Mouse (Mus musculus): ENCODE results near the gene Galnt6.

The Galnt6 gene

DNA sequence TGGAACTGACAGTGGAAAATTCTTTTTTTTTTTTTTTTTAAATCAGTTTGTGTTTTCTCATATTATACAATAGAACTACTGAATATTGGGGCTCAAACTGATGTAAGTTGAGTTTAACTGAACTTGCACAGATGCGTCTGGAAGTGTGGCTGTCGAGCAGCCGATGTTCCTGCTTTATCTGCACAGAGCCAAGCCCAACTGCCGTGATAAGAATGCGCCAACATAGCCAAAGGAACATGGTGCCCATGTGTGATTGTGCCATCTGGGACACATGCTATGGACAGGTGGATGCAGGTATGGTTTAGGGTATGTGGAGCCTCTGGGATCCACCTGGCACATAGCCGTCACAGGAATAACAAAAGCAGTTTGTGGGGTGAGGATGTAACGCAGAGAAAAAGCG, 43.3 kb downstream of the Galnt6 start:
- no peak for DNase-seq (ENCODE audit: low spot score in 2 of 2)

DNA sequence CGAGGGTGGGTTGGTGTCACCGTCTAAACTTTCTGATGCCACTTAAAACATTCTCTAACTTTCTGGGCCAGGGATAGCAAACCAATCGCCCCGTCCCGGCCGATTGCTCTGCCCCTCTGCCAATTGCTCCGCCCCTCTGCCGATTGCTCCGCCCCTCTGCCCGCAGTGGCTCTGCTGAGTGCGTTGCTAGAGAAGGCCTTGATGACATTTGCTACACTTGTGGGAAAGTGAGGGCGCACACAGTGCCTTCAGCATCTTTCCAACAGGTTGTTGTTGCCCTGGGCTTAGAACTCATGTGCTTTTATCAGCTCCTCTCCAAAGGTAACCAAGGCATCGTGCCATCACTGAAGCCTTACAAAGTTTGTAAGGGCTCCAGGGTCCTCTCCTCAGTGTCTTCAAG, 43.9 kb downstream of the Galnt6 start:
- no peak for DNase-seq (ENCODE audit: low spot score in 2 of 2)

DNA sequence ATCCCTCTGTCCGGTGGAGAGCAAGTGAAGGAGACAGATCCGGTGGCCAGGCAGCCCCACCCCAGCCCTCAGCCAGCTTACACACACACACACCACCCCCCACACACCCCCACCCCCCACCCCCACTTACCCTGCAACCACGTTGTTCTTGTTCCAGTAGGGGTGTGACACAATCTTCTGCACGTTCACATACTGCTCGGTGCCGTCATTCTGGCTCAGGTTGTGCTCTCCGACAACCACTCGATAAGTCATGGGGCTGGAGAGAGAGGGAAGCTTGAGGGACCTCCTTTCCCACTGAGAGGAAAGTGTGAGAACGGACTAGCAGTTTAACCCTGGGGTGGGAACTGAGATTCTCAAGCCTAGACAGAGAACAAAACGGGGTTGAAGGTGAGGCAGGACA, 44.7 kb downstream of the Galnt6 start:
- no peak for DNase-seq (ENCODE audit: low spot score in 2 of 2)

DNA sequence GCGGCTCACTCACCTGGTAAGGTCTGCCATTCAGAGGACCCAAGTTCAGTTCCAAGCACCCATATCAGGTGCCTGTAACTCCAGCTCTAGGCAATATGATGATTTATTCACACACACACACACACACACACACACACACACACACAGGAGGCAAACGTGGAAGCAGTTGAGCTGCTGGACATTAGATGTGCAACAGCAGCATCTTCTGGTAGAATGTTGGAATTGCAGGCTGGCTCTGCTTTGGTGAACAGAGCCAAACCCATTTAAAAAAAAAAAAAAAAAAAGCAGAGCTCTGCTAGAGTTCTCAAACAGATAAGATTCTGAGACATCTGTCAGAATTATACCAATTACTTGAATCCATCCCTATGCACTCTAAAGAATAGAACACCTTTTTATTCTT, 46.1 kb downstream of the Galnt6 start:
- DNase-seq (ENCODE audit: low spot score in 2 of 2), result peak; percentile 42 to 76

DNA sequence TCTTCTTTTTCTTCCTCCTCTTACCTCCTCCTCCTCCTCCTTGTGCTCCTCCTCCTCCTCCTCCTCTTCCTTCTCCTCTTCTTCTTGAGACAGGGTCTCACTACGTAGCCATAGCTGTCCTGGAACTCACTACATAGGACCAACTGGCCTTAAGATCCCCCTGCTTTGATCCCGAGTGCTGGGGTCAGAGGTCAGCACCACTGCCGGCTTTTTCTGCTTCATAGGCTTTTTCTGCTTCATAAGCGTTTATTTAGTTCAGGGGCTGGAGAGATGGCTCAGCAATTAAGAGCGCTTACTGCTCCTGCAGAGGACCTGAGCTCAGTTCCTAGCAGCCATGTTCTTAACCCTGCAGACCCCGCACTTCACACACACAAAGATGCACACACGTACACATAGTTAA, 47.4 kb downstream of the Galnt6 start:
- no peak for DNase-seq (ENCODE audit: low spot score in 2 of 2)

DNA sequence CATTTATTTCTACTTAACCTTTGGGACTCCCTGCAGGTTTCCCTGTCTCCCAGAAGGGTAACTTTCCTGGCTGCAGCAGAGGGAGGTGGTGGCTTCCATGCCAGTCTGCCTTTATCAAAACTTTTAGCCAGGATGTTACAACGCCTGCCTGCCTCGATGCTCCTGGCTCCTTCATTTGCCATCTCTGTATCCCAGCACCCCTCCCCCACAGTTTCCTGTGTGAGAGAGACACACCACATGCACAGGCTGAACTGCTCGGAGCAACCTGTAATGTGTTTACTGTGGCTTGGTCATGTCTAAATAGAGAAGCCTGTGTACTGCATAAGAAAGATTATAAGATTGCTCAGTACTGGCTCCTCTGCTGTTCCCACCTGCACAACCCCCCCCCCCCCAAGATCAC, 48.8 kb downstream of the Galnt6 start:
- no peak for DNase-seq (ENCODE audit: low spot score in 2 of 2)

DNA sequence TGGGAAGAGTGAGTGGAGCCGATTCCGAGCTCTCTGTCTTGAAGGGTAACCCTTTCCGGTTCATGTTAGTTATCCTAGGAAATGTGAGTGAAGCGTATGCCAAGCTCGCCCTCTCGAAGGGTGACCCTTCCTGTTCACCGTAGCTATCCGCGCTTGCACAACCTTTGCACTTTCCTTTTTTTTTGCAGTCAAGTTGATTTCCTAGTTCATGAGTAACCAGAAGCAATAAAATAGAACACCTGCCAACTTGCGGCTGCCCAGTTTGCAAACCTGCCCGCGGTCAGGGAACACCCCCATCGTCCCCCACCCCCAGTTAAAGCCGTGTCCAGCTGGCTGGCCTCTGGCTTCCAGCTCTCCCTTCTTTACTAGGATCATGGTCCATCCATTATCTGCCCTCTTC, 50.2 kb downstream of the Galnt6 start:
- DNase-seq (ENCODE audit: low spot score in 2 of 2), result no peak

DNA sequence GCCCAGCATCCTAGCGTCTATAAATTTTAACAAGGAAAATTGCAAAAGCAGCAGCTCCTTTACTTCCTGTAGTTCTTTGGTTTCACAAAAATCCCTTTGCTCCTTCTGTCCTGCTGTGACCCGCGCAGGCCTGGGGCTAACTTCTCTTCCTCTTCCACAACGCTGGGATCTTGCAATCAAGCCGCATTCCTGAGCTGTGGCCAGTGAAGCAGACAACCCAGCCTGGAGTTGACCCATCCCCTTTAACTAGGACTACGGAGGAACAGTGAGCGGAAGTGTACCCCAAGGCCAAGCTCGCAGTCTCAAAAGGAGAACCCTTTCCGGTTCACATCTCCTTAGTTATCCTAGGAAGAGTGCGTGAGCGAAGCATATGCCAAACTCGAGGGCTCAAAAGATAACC, 50.6 kb downstream of the Galnt6 start:
- no peak for DNase-seq (ENCODE audit: low spot score in 2 of 2)

DNA sequence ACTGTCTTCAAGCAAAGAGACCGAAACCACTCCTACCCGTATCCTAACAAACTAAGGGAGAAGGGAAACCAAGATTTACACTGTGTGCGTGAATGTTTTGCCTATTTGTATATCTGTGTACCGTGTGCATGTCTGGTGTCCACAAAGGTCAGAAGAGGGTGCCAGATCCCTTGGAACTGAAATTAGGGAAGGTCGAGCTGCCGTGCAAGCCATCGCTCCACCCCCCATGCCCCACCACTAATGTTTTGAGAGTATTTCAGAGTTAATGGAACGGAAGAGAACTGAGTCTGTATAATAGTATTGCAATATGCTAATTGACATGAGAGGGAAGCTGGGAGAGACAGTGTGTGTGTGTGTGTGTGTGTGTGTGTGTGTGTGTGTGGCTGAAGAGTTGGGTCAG, 51.5 kb downstream of the Galnt6 start:
- DNase-seq (ENCODE audit: low spot score in 2 of 2), result no peak

DNA sequence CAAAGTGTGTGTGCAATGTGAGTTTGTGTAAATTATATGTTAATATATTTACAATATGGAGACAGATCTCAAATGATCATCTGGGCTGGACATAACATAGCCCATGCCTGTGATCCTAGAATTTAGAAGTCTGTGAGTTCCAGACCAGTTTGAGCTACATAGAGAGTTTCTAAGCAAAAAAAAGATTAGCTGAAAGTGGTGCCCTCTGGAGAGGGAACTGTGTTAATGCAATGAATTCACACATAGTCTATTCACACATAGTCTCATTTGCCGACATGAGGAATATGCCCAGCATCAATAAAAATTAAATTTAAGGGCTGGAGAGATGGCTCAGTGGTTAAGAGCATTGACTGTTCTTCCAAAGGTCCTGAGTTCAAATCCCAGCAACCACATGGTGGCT, 52.7 kb downstream of the Galnt6 start:
- no peak for DNase-seq (ENCODE audit: low spot score in 2 of 2)

DNA sequence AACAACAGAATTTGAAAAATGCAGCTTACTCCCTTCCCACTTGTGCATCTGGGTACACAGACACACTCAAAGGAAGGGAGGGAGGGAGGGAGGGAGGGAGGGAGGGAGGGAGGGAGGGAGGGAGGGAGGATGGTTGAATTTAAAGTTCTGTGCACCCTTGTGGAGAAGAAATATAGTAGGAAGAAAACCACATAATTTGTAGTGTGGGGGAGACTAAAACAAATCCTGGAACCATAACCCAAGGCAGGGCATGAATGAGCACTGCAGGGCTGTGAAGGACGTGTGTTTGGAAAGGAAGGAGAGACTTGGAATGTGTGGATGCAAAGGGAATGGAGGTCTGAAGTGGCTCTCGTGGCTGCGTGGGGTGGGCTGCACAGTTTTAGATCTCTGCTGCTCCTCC, 53.7 kb downstream of the Galnt6 start:
- no peak for DNase-seq (ENCODE audit: low spot score in 2 of 2)

DNA sequence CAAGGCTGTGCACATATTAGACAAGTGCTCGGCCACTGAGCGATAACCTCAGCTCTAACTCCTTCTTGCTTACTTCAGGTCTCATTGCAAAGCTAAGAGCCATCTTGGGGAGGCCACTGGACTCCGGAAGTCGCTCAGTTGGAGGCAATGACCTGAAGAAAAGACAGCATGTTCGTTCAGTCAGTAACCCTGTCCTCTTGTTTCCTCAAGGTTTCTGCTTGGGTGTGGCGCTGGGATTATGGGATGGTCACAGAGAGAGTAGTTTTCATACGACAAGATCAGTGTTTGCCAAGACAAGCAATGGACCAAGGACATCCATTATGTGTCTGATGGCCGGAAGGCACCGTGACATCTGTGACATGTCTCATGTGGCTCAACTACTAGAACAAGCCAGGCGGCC, 54.6 kb downstream of the Galnt6 start:
- no peak for DNase-seq (ENCODE audit: low spot score in 2 of 2)

DNA sequence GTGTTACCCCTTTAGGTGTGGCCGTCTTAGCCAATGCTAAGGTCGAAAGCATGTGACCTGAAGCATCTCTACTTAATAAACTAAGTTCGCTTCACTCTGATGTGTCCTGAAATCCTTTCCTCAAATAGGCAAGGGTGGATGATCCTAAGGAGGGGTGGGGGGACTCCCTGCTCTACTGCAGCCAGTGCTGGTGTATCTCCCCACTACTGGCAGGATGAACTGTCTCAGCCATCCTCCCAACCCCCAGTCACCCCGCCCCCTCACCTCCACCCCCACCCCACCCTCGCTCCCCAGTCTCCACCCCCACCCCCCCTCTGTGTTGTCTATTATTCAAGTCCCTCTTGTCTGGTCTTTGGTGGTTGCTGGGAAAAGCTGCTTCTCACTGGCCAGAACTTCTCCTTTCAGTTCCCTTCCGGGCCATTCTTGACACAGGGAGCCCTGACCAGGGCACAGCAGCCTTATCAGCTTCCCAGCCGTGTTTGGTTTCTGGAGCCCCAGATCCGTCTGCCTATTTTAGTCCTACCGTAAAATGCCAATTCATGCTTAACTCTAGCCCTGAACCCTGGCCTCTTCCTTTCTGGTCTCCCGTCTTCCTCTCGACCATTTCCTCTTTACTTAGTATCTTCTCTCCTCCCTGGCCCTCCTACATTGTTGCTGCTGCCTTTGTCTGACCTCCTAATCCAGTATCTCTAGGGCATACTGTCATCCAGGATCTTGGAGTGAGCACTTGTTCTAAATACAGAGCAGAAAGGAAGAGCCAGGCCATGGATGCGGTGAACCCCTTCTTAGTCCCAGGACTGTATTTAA, 55.4 kb downstream of the Galnt6 start:
- no peak for DNase-seq (ENCODE audit: low spot score in 2 of 2)

DNA sequence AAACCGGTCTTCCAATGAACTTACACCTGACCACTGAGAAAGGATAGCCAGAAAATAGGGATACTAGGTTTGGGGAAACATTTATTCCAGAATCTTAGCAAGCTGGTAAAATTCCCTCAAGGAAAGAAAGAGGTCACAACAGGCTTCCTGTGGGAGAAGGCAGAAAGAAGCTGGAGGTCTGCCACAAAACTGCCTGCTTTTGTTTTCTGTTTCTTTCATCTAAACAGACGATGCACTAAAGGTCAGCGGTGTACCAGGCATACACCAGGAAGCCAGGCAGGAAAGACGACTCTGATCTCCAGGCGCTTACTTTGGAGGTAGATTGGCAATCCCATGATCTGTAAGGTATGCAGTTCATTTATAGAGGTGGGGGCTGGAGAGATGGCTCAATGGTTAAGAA, 58.3 kb downstream of the Galnt6 start:
- DNase-seq (ENCODE audit: low spot score in 2 of 2), result no peak

DNA sequence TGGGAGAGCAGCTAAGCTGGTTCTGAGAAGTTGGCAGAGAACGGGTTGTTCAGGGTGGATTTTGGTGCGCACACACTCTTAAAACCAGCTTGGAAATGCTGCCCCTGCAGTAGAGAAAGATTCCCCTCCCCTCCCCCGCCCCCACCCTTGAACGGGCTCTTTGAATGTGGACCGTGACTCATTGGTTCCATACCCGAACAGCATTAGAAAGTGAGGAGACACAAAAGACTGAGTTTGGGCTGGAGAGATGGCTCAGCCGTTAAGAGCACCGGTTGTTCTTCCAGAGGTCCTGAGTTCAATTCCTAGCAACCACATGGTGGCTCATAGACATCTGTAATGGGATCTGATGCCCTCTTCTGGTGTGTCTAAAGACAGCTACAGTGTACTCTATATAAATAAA, 59.2 kb downstream of the Galnt6 start:
- no peak for DNase-seq (ENCODE audit: low spot score in 2 of 2)

DNA sequence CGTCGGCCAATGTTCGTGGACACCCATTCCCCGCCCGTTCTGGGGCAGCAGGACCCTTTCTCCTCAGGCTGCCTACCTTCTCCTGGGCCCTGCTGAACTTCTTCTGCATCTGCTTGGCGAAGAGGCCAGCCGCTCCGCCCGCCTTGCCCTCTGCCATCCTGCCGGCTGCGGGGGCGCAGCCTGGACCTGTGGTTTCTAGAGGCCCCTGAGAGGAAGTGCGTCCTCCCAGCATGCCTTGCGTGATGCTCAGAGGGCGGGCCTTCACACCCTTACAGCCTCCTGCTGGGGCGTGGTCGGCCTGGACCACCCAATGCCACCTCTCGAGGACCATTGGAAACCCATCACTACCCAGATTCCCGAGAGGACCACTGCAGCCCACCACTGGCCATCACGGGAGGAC, 59.8 kb downstream of the Galnt6 start, which contains the start of gene Bin2:
Gene Bin2, minus strand, starts transcription at position 217 of the 400 bp plus-strand sequence.
- DNase-seq (ENCODE audit: low spot score in 2 of 2), result peak in 1 of 2 experiments; percentile 27

DNA sequence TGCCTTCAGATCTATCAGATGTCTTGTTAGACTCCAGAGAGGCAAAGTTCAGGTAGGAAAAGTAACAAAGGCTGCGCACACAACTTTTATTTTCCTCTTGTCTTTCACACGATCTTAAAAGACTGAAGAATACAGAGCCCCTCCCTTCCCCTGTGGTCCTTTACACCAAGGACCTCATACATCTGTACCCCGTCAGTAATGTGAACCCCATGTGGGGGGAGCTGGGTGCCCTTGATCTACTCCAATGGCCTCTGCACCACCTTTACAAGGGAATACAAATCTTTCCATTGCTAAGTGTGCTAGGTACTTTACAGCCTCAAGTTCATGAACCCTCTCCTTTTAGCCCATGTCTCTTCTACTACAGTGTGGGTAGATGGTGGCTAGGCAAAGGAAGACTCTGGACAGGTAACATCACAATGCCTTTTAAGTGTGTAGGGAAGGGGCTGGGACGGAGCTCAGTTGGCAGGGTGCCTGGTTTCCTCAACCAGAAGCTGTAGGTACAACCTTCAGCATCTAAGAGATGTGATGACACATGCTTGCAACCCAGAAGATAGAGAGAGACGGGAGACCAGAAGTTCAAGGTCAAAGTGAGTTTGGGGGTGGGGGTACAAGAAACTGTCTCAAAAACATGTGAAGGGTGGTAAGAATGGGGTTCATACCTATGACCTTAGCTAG, 61.2 kb downstream of the Galnt6 start:
- DNase-seq (ENCODE audit: low spot score in 2 of 2), result no peak

DNA sequence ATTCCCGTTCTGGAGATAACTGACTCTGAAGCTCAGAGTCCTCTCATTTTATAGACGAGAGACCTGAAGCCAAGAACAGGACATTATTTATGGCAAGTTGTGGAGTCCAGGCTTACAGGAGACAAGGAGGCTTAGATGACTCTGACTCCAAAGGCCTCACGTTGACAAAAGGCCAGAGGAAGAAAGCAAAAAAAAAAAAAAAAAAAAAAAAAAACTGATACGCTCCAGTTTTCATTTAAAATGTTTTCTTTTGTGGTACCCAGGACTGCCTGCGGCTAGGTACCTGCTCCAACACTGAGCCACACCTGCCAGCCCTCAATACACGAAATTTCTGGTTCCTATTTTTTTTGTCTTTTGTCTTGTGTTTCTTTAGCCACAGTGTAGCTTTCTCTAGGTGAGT, 61.8 kb downstream of the Galnt6 start:
- DNase-seq (ENCODE audit: low spot score in 2 of 2), result no peak

DNA sequence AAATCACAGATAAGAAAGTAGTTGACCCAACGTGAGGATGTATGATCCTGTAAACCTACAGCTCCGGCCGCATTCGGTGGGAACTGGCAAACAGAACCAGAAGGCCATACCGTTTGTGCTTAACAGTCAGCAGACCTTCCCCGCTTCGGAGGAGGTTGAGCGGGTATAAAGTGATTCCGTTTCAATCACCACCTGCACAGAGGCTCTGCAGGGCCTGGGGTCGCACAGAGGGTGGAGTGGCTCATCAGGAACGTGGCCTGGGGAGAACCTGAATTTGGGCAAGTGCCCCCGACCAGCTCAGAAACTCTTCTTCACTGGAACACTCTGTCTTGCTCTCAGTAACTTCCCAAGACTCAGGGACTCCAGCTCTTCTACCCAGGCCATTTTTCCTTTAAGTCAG, 62.3 kb downstream of the Galnt6 start:
- no peak for DNase-seq (ENCODE audit: low spot score in 2 of 2)

DNA sequence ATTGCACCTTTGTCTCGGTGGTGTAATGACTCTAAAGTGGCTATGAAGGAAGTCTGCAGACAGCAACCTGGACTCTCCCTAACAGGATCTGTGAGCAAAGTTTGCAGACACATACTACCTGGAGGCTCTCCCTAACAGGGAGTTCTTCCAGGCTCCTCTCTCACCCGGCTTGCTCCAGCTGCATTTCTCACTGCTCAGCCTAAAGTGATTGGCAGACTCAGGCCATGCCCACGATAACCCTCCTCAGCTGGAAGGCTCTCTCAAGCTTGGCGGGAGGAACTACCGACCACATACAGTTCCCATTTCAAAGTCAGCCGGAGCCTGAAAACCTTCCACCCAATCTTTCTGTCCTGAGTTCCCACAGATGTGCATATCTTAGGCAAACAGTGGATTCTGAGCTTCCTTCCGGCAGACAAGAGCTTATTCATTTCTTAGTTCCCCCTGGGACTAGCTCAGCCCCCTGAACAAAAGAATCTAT, 62.9 kb downstream of the Galnt6 start:
- DNase-seq (ENCODE audit: low spot score in 2 of 2), result no peak

DNA sequence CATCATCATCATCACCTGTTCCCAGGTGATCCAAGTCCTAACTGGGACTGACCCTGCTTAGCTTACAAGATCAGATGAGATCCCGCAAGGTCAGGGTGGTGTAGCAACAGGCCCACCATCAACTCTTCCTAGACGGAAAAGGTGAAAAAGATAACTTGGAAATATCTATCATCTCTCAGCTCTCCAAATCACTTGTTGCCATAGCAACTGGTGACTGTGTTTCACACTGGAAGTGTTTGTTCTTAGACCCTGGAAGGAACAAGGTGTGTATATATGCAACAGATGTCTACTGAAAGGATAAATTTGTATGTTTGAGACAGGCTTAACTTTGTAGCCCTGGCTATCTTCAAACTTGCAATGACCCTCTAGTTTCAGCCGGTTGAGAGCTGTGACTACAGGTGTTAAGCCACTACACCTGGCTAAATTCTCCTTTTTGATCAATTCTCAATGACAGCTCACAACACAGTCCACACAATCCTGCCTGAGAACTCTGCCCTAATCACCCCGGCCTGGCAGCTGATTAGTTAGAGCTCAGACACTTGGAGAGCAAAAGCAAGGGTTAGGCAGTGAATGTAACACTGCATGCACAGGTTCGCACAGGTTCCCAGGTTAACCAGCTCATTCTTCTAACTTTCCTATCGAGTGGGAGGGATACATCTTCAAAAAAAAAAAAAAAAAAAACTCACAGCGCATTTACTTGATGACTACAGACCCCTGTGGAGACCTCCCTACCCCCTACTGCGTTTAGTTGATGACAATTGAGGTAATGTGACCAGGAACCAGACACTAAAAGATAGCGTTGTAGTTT, 63.6 kb downstream of the Galnt6 start:
- no peak for DNase-seq (ENCODE audit: low spot score in 2 of 2)

DNA sequence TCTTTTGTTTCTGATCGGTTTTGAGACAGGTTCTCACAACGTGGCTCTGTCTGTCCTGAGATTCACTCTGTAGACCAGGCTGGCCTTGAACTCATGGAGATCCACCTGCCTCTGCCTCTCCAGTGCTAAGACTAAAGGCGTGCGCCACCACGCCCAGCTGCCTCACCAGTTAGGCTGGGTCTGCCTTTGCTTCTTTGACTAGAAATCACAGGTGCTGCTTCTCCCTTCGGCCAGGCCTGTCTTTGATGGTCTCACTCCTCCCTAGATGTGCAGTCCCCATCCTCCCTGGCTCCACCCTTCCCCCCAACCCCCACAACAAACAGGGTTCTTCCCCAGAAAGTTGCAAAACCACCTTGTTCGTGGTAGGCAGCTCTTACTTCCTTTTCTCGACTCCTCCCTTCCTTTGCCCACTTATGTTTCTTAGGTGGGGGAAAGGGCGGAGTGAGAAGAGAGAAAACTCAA, 64.3 kb downstream of the Galnt6 start:
- DNase-seq (ENCODE audit: low spot score in 2 of 2), result no peak

Data from frontal cortex, postnatal 10 days (tissue).